Mouse (Mus musculus) brain, embryonic 14.5 days (tissue): Measurements from ENCODE around the gene Rhob. TPM values are rescaled to one million over a fixed set of nuclear protein-coding genes. Genes with fewer than 3 reads are reported as not detected.
A peak's percentile ranks its signal among the peaks of the same experiment; 100 is the strongest.
"Not testable (repeated sequence)": the region's sequence is repeated elsewhere in the genome, so short reads cannot be mapped to it uniquely, and the experiment has no call there.

Experiments used
- DNase-seq: peaks from one replicate; pipeline ENCODE4 v3.0.0-alpha.2; 2011; ENCODE audit warnings: low read depth
- CTCF ChIP-seq: fragments of 200-500 bp; IDR thresholded peaks from 2 replicates; pipeline ENCODE4 v1.5.1; 2012; ENCODE audit warnings: inconsistent platforms, mild to moderate bottlenecking, moderate library complexity, borderline replicate concordance; ENCODE audit not compliant: insufficient read depth, insufficient read length; ENCODE audit errors: extremely low read depth
- POLR2A ChIP-seq: fragments of 200-500 bp; IDR thresholded peaks from 2 replicates; pipeline ENCODE4 v1.6.1; 2012; ENCODE audit warnings: mild to moderate bottlenecking, inconsistent platforms, borderline replicate concordance; ENCODE audit not compliant: poor library complexity, insufficient read depth, insufficient read length, severe bottlenecking; ENCODE audit errors: extremely low read depth
- polyA plus RNA-seq: library from polyadenylated mRNA; depleted of rRNA; stranded (reverse); fragments of >200 nt; gene quantifications from 2 replicates; pipeline ENCODE4 v1.2.3, GENCODE M21; 2012

Rhob gene
- polyA plus RNA-seq, 1 experiment: 265 TPM

DNA sequence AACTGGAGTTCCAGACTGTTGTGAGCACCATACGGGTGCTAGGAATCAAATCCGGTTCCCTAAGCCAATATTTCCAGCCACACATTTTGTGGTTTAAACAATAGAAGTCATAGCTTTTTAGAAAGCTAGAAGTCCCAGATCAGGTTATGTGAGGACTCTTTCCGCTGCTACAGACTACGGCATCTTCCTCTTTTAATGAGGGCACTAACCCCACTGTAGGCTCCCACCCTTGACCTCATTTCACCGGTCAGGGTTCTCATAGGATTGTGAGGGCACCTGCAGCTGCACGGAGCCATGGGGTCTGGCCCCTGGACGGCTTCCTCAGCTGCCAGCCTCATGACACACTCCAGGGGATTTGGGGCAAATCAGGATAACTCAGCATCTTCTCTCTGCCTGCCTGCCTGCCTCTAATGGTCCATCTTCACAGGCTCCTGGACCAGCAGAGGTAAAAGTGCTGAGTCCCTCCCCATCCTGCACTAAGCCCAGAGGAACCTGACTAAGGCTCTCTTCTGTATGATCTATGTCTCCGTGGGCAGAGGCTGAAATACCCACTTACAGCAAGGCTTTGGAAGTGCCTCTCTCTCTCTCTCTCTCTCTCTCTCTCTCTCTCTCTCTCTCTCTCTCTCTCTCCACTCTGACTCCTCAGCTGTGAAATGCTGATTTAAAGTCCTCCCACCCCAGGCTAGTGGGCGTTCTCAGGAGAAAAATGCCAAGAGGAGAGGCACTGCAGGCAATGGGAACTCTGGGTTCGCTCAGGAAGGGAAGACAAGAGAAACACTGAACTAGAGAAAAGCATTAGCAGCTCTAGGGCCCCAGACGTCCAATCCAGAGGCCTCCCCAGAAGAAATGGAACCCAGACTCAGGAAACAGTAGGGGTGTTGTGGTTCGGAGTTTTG lies 32.5 kb downstream of the Rhob start:
- no peak for DNase-seq
- TF ChIP-seq POLR2A (no peak), CTCF (no peak)

DNA sequence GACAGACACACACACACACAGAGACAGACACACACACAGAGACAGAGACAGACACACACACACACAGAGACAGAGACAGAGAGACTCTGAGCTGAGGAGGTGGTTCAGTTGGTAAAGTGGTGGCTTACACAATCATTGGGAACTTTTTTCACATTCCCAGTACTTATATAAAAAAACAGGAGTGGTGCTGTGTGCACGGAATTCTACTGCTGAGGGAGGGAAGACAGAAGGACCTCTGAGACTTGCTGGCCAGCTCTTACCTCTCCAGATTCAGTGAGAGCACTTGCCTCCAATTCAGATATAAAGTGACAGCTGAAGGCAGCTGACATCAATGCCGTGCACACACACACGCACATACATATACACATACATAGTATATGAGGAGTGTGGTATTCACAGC lies 34.1 kb downstream of the Rhob start:
- no peak for DNase-seq
- no peak for TF ChIP-seq CTCF
- TF ChIP-seq POLR2A: no peak

DNA sequence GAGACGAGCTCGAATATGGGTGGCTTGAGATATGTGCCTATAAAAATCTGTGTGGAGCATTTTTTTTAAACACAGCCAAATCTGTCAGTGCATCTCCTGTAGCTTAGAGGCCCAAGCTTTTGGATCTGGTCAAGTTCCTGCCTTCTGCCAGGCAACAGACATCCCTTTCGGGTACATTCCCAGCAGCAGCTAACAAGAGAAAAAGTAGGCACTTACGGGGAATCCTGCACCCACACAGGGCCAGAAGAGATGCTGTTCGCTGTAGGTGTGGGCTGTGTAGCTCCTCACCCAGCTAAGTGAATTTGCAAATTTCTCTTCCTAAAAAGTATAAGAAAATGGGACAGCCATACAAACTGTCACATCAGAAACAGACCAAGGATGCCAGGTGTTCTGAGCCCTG lies 34.8 kb downstream of the Rhob start:
- TF ChIP-seq CTCF (no peak), POLR2A (no peak)

DNA sequence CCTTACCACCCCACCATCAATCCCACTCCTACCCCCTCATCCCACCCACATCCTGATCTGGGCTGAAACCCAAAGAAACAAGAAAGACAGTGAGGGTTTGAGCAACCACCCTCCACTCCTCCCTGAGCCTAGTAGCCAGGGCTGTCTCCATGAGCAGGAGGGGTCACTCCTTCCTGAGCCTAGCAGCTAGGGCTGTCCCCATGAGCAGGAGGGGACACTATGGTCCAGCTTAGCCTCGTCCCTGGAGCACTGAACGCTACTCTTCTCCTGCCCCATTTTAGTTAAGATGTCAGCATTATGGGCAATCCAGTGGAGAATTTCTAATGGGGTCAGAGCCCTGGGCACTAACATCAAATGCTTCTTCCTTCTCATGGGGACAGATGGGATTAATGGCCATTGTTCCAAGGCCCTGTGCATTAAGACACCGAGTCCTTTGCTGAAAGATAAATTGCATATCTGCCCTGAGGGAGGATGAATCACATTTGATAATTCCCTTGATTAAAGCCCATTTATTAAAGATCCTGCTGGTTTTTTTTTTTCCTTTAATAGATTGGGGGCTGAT lies 36.1 kb downstream of the Rhob start:
- no peak for TF ChIP-seq CTCF
- DNase-seq: peak; percentile 32

More for the DNA sequence above, 34.8 kb downstream of the Rhob start:
- no peak for DNase-seq

DNA sequence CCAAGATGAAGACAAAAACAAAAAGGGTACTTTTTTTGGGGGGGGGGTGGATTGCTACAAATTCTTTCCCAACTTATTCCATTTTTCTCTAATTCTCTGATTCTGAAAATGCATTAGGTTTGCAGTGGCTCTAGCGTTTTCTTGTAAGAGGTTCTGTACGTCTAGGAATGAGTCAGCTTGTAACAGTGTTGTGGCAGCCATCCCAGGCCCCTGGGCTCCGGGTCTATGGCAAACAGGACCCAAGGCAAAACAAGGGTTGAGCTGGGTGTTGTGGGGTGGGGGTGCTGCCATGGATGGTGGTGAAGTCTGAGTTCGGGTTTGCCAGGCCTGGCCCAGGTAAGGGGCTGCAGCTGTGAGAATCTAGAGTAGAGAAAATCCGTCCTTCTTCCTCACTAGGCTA lies 37.3 kb downstream of the Rhob start:
- no peak for TF ChIP-seq POLR2A
- TF ChIP-seq CTCF: no peak
- DNase-seq: no peak

DNA sequence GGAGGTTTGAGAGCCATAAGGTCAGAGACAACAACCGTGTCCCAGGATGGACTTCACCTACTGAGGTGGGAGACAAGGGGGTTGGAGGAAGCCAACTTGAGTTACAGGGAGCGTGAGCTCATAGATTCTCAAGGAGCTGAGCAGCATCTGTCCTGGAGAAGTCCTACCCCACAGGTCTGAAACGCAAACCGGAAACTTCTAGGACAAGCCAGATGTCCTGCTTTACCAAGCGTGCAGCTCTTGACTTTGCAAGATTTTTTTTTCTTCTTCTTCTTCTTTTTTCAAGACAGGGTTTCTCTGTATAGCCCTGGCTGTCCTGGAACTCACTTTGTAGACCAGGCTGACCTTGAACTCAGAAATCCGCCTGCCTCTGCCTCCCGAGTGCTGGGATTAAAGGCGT lies 38.2 kb downstream of the Rhob start:
- DNase-seq: not testable (repeated sequence)

DNA sequence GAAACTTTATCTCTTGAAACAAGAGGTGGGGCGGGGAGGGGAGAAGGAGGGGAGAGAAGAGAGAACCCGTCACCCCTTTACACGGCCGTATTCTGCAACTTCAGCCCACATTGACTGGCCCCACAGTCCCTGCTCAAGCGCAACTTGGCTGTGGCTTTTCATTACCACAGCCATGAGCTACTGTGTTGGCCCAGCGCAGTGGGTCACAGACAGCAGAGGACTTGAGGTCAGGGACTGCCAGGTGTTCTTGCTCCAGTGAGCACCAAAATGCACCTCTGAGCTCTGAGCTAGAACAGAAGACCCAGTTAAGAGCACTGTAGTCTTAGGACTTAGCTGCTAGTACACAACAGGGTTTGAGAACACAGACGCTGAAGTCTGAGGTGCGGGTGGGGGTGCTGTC lies 41.4 kb downstream of the Rhob start:
- DNase-seq: no peak

DNA sequence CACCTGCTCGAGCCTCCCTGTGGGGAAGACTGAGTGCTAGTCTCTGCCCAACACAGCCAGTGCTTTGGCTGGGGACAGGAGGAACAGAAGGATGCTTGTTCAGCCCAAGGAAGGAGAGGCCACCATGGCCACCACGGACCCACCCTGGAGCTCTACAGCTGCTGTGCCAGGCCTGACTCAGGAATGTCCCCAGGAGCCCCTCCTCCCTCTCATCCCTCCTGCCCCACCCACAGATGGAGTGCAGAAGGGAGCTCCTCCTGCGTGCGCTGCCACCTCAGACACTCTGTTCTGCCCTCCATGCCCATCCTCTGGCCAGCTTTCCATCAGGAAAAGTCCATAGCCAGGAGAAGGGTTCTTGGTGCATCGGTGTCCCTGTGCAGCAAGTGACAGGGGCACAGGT lies 42.8 kb downstream of the Rhob start:
- DNase-seq: no peak
- TF ChIP-seq POLR2A (no peak), CTCF (no peak)

More for the DNA sequence above, 41.4 kb downstream of the Rhob start:
- TF ChIP-seq POLR2A: no peak
- no peak for TF ChIP-seq CTCF

DNA sequence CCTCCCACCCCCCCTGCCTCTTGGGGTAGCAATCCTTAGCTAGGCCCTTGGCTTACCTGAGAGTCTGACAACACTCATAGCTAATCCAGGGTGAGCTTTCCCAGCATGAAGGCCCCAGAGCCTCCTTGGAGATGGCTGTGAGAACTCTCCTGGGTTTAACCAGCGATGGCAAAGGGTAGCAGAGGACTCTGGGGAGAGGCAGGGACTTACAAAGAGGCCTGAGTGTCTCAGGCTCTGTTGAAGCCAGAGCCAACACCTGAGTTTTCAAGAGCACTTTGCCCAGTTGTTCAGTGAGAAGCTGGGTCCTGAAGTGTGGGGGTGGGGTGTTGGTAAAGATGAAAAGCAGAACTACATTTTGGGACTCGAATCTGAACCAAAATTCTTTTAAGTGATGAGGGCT lies 44.8 kb downstream of the Rhob start:
- TF ChIP-seq CTCF (no peak), POLR2A (no peak)
- DNase-seq: no peak

DNA sequence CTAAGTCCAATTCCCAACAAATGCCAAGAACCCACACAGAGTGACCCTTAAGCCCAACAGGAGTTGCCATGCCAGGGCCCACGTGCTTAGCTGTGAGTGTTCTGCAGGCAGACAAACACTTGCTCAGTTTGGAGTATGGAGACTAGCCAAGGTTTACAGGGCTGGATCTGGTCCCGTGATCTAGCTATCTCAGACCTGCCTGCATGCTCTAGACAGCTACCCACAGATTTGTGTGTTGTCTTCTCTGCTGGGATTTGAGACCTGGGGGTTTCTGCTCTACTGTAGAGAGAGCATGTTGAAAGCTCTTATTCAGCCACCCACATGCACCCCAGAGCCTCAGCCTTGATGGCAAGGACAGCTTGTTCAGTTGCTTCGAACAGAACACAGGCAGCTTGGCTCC lies 45.3 kb downstream of the Rhob start:
- no peak for TF ChIP-seq CTCF
- no peak for TF ChIP-seq POLR2A
- peak; percentile 64 for DNase-seq

DNA sequence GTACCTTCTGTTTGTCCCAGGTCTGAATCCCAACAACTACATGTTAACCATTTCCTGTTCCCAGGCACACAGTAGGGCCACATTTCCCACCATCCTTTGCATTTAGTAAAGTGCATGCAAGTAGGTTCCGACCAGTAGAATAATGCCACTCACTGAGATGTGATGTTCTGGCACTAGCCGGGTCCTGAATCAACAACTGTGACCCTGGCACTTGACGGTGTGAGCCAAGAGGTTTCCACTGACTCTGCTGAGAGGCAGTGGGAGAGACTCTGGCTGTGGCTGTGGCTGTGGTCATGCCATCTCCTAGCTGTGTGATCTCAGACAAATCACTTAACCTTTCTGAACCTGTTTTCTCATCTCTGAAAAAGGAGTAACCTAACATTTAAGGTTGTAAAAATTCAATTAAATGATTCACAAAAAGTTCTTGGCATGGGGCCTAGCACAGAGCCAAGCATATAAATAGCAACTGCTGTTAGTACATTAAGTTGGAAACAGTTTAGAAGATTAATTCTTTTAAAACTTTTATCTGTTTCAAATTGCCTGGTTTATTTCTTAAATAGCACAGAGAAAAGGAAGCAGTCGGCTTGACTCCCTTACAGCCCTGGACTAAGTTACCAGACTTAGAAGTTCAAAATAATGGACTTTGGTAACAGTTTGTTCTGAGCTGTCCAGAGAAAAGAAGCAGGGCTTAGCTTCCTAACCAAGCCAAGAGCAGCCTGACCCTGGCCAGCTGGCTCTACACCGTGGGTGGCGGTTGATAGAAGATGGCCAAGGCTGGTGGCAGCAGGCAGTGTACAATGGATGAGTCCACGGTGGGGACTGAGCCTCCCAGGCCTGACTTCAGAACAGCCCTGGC lies 46.8 kb downstream of the Rhob start:
- DNase-seq: no peak
- TF ChIP-seq POLR2A (no peak), CTCF (no peak)
